Mouse (Mus musculus) thymus, adult 18-20 months (tissue): ENCODE measurements around the gene Fam209.

ENCODE experiments used
- DNase-seq, 2 experiments: peaks; one replicate each; pipeline ENCODE4 v3.0.0; 2022; ENCODE audit warnings: mixed read lengths in 2 of 2

The Fam209 gene

GRCm38 (mm10) chr2:172477860-172478259, 5.5 kb downstream of the Fam209 start:
- no peak for DNase-seq

- peak in 1 of 2 experiments; percentile 22 for DNase-seq
Measured at GRCm38 (mm10) chr2:172480296-172480695, 8.0 kb downstream of the Fam209 start.

DNA sequence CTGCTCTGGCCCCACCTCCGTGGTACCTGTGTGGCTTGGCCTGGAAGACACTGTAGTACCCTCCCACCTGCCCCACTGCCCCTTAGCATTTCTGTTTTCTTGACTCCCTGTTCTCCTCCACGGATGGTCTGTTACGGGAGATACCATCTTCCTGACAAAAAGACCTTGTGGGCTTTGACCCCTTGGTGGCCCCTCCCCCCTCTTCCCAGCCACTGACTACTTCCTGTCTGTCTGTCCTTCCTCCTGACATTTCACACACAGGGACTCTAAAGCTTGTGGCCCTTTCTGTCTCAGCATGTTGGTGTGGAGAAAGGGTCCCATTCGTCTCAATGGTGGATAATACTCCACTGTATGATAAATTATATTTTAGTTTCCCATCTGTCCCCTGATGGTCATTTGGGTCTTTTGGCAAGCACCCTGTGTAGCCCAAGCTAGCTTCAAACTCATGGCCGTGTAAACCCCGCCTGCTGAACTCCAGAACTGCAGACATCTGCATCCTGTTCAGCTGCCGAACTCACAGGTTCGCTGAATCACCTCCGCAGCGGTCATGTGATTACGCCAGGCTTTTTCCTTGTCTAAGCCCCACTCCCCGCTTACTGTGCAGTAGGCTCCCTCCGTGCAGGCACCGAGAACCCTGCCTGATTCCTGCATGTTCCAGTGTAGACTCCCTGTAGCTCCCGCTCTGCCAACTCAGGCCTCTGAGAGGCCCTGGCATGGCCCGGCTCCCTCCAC, 9.5 kb downstream of the Fam209 start:
- DNase-seq = peak; percentile 30 to 45

DNA sequence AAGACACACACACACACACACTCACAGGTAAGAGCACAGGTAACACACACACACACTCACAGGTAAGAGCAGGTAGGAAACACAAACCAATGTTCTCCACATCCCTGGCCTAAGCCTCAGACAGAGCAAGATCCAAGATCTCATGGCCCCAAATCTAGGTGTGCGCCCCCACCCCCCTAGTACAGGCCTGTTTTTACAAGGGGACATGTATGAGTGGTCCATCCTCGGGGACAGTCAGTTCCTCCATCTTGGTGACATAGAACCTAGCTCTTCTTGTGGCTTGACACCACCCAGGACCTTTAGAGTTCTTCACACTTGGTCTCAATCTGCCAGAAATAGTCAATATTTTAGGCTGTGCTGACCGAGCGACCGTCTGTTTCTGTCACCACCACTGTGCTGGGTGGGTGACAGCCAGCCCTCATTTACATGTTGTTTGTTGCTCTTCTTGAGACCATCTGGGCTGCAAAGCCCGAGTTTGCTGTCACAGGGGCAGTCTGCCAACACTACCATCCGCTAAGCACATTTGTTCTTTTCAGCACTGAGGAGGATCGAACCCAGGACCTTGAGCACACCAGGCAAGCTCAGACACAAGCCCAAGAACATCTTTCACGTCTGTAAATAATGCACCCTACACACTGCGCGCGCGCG, 11.6 kb downstream of the Fam209 start:
- no peak for DNase-seq

DNA sequence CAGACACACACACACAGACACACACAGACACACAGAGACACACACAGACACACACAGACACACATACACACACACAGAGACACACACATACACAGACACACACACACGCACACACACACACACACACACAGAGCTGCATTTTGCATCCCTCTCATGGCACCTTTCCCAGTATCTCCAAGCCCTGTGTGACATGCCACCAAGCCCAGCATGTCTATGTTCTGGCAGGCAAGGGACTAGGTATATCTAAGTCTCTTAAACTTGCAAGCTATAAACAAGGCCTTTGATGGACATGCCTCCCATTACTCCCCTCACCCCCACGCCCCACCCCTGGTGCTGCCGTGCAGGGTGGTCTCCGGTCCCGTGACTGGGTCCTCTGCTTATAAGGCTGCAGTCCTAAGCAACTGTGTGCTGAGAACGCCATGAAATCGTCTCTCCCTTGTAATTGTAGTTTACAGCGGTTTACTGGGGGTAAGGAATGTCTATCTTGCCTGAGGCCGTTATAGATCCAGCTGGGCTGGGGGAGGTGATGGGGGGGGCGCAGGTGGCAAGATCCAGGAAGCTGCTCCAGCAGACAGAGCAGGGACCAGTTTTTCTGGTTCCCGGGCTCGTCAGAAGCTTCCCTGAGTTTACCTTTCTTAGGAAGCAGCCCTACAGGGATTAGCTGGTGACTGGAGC, 12.5 kb downstream of the Fam209 start:
- DNase-seq = no peak

DNA sequence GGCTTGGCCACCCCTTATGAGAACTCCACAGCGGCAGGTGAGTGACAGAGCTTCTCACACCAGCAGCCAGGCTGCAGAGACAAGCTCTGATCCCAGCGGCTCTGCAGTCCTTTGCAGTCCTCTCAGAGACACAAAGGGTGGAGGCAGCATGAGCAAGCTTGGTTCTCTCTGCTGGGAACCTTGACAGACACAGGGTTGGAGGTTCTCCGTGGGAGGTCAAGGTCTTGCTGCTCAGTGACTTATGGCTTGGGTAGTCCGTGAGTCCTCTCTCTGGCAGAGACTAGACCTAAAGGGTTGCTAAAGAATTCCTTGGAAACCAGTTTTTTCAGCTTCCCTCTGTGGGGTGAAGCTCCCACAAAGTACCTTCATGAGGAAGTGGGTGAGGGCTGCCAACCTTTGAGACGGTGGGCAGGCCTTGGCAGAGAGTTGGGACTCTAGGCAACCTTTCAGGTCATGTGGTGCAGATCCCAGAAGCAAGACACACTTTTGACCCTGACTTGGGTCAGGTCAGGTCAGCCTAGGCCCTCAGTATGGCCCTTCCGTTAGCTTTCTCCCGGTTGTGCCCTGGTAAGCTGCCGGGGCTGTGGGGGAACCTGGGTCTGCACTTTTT, 24.5 kb downstream of the Fam209 start:
- no peak for DNase-seq

GRCm38 (mm10) chr2:172498823-172499222, 26.5 kb downstream of the Fam209 start:
- no peak for DNase-seq

DNA sequence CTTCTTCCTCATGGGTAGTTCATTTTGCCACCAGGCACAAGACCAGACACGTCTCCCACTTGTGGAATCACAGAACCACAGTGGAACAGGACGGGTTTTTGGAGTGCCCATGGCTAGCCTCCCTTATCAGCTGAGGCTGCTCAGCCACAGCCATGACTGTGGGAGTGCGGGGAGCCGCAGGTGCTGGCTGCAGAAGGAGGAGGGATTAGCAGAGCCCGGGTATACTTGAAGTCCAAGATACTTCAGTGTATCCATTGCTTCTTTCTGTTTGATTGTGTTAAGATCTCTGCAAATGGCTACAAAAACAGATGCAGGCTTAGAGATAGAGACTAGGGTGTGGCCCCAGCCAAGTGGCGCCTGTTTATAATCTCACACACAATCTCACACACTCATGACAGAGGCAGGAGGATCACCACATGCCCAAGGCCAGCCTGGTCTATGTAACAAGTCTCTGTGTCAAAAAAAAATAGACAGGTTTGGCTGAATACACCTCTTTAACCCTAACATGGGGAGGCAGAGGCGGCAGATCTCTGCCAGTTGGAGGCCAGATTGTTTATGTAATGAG, 28.5 kb downstream of the Fam209 start:
- DNase-seq = no peak

DNA sequence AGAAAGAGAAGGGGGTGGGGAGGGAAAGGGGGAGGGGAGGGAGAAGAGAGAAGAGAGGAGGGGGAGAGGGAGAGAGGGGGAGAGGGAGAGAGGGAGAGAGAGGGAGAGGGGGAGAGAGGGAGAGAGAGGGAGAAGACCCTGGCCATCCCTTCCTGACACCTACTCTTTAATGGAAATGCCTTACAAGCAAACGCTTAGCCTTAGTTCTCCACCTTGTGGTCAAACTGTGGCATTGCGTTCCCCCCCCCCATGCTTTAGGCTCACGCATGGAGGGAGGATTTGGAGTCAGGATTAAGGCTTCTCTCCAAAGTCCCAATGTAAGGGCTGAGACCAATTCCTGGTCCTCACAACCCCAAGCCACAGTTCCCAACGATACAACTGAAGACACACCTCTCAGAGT, 29.0 kb downstream of the Fam209 start:
- DNase-seq = no peak

DNA sequence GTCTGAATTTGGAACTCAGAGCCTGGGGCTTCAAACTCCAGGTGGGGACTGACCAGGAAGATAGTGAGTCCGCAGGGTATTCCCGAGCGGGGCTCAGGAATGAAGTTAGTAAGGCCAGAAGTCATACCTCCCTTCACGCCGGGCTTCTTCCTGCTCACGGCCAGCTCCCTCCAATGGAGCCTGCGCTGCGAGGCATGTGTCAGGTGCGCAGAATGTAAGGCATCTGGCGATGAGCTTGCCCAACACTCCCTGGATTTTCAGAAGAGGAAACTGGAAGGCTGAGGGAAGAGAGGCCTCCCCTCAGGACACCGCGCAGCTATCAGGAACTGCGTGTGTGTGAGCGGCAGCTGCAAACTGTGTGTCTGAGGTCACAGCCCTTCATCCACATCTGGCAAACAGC, 29.8 kb downstream of the Fam209 start:
- DNase-seq = no peak

DNA sequence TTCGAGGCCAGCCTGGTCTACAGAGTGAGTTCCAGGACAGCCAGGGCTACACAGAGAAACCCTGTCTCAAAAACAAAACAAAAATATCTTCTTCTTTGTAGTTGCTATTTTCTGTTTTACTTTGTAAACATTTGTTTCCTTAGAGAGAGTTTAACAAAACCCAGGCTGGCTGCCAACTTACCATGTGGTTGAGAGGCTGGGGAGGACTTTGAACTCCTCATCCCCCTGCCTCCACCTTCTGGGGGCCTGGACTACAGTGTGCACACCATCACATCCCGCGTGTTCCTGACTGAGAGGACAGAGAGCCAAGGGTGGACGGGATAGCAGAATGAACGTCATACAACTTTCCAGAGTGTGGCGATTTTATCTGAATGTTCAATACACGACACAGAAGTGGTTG, 33.8 kb downstream of the Fam209 start:
- DNase-seq = no peak

- DNase-seq = no peak
Measured at GRCm38 (mm10) chr2:172510056-172510712, 37.9 kb downstream of the Fam209 start.

DNA sequence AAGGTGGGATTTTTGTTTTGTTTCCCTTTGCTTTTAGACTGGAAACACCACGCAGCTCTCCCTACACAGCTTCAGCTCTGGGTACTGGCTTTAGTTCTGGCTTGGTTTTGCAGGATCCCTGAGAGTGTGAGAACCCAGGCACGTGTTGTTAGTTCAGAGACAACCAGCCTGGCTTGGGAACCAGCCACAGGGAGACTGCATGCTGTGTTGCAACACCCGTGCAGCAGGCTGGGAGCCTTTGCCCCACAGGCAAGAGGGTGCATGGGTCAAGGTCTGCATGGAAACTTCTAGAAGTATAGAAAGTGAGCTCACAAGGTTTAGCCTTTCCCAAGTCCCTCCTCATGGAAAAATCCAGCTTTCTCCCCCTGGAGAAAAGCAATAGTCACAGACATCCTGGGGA, 38.6 kb downstream of the Fam209 start:
- no peak for DNase-seq

- DNase-seq = no peak
Measured at GRCm38 (mm10) chr2:172516407-172516992, 44.2 kb downstream of the Fam209 start.

GRCm38 (mm10) chr2:172520616-172521371, 48.5 kb downstream of the Fam209 start:
- DNase-seq = no peak

- no peak for DNase-seq
Measured at GRCm38 (mm10) chr2:172522528-172522927, 50.2 kb downstream of the Fam209 start.
